Mouse (Mus musculus): ENCODE data around the gene Itprid1.

GRCm38 (mm10) chr6:55836650-55837320 lies at the start of gene Itprid1:
- TF ChIP-seq CHD2 (IDR thresholded peaks at IDR 0.05; ENCODE audit: low read depth, low read length) (no peak), MAFK (IDR thresholded peaks at IDR 0.05; ENCODE audit: insufficient read depth, low read depth, low read length) (no peak)

All from ES-E14 (cell line).